Mouse (Mus musculus) lung, postnatal 0 days (tissue): ENCODE measurements around the gene Ovol1. TPM values are rescaled to one million over a fixed set of nuclear protein-coding genes. Genes with fewer than 3 reads are reported as not detected.

Experiments
- ATAC-seq: fragments of 200-750 bp; cut with Nextera tagmentation; 2 replicates; pipeline ENCODE4 v1.8.0; 2017; ENCODE audit warnings: moderate library complexity
- DNase-seq: peaks from one replicate; pipeline ENCODE4 v3.0.0-alpha.2; 2016; ENCODE audit warnings: low spot score
- H3K27ac ChIP-seq: fragments of 300-500 bp; sonication (generic); 2 replicates; pipeline ENCODE4 v1.5.1; 2014; ENCODE audit warnings: antibody characterized with exemption, mild to moderate bottlenecking, low read length, mixed read lengths
- H3K27me3 ChIP-seq: fragments of 300-500 bp; sonication (generic); replicated peaks from 2 replicates; pipeline ENCODE4 v1.6.1; 2014; ENCODE audit warnings: low read length, mixed read lengths; ENCODE audit not compliant: insufficient read depth
- H3K36me3 ChIP-seq: fragments of 300-500 bp; sonication (generic); 2 replicates; pipeline ENCODE4 v1.6.1; 2014; ENCODE audit warnings: low read length, mixed read lengths; ENCODE audit not compliant: insufficient read depth
- H3K4me1 ChIP-seq: fragments of 300-500 bp; sonication (generic); 2 replicates; pipeline ENCODE4 v1.6.1; 2014; ENCODE audit warnings: antibody characterized with exemption, low read depth, low read length, mixed read lengths; ENCODE audit not compliant: insufficient read depth
- H3K4me2 ChIP-seq: fragments of 300-500 bp; sonication (generic); replicated peaks from 2 replicates; pipeline ENCODE4 v1.6.1; 2014; ENCODE audit warnings: low read depth, mild to moderate bottlenecking, low read length, moderate library complexity, mixed read lengths
- H3K4me3 ChIP-seq: fragments of 300-500 bp; sonication (generic); 2 replicates; pipeline ENCODE4 v1.5.1; 2014; ENCODE audit warnings: low read depth, low read length
- H3K9ac ChIP-seq: fragments of 300-500 bp; sonication (generic); replicated peaks from 2 replicates; pipeline ENCODE4 v1.6.1; 2014; ENCODE audit warnings: low read depth, mild to moderate bottlenecking
- H3K9me3 ChIP-seq: fragments of 300-500 bp; sonication (generic); 2 replicates; pipeline ENCODE4 v1.6.1; 2016; ENCODE audit warnings: low read length, mixed read lengths
- CTCF ChIP-seq: IDR thresholded peaks from 2 replicates; pipeline ENCODE4 v1.5.1; 2016; ENCODE audit warnings: antibody characterized with exemption, mild to moderate bottlenecking
- EP300 ChIP-seq: IDR thresholded peaks from 2 replicates; pipeline ENCODE4 v1.6.1; 2016; ENCODE audit warnings: antibody characterized with exemption, mild to moderate bottlenecking, control low read depth
- WGBS: fragments of 180-500 bp; shearing (Covaris S2); extraction: QIAGEN DNeasy Blood & Tissue Kit; methylation state at CpG from one replicate; pipeline ENCODE4 v1.1.7; 2014; 5-methylcytosine and 5-hydroxymethylcytosine counted together
- polyA plus RNA-seq: library from polyadenylated mRNA; unstranded; fragments of >200 nt; fragmentation: Nextera tagmentation; extraction: Ambion mirVana; gene quantifications from 2 replicates; pipeline ENCODE4 v1.2.1, GENCODE M21; 2015

The Ovol1 gene
- polyA plus RNA-seq, 1 experiment from 2014 or later = 2.1 TPM

DNA sequence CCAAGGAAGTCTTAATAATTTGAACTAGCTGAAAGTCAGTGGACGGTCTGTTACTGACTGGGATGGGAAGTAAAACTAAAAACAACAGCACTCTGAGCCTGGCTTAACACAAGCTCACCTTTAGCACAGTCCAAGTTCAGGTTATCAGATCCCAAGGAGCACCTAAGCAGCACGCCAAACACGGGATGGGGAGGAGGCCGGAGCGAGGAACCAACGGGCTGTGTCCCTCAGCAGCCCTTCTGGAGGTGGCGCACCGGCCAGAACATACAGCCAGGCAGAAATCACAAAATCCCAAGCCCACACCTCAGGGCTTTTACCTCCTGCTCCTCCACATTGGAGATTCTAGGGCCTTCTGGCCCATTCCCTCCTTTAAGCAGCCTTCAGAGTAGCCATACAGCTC, 1.7 kb downstream of the Ovol1 start:
- TF ChIP-seq CTCF = no peak
- TF ChIP-seq EP300 = no peak
- DNase-seq (no peak), ATAC-seq (no peak)
- H3K4me1 ChIP-seq = no peaks in the 10 kb centered on the region
- H3K36me3 ChIP-seq = no peaks in the 10 kb centered on the region
- 52% methylated on average over 8 of the region's 8 CpGs for WGBS
- peaks cover 13% of the 10 kb centered on the region for H3K27me3 ChIP-seq
- H3K4me3 ChIP-seq = 0 out of 2 replicates have a peak overlapping the region, but pooled peaks have one; percentile 39
- H3K27ac ChIP-seq = no peak overlapping the region
- no peak overlapping the region for H3K9ac ChIP-seq
- H3K4me2 ChIP-seq = peak overlapping the region; percentile 53; the same call in 1 of the 2 replicates
- no peaks in the 10 kb centered on the region for H3K9me3 ChIP-seq

DNA sequence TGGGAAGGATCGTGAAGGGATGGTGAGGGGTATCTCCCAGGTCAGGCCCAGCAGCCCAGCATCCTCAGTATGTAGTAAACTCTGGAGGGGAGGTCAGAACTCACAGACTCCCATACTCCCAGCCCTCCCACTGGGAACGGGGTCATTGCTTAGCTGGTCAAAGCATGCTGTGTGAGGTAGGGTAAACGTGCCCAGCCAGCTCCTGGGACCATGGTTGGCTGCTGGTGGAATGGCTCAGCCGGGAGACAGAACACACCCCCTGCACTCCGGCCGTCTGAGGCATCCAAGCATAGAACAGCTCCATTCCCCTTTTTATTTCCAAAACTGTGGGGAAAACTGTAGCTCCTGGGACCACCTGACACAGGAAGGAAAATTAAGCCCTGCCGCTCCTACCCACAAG, 2.3 kb downstream of the Ovol1 start:
- no peak overlapping the region for H3K9ac ChIP-seq

DNA sequence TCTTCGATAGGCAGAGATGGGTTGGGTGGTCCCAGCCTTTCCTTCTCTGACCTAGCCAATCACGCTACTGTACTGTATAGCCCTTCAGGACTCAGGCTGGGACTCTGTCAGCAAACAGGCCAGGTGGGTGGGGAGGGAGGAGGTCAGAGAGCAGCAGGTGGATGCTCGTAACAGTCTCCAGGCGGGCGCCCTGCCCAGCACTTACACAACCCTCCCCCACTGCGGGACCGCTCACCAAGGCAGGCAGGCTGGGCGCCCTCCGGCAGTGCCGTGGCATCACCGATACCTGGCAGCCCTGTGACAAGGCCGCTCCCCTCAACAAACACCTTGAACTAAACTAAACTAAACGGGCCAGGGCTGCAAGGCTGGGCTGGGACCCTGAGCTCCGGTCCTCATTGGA, 6.2 kb downstream of the Ovol1 start:
- H3K9me3 ChIP-seq = no peaks in the 10 kb centered on the region
- H3K27ac ChIP-seq = no peak overlapping the region
- H3K4me3 ChIP-seq = no peak overlapping the region
- DNase-seq (peak; percentile 57), ATAC-seq (peak; percentile 79)
- H3K4me2 ChIP-seq = no peak overlapping the region
- H3K9ac ChIP-seq = no peak overlapping the region
- WGBS = 48% methylated on average over 11 of the region's 14 CpGs
- peaks cover 4% of the 10 kb centered on the region; the same call in 1 of the 2 replicates for H3K36me3 ChIP-seq
- no peaks in the 10 kb centered on the region for H3K4me1 ChIP-seq
- TF ChIP-seq CTCF (no peak), EP300 (no peak)
- peaks cover 5% of the 10 kb centered on the region for H3K27me3 ChIP-seq

More for the DNA sequence above, 2.3 kb downstream of the Ovol1 start:
- DNase-seq = no peak
- no peak for ATAC-seq
- no peak overlapping the region for H3K27ac ChIP-seq
- no peak overlapping the region for H3K4me2 ChIP-seq
- no peaks in the 10 kb centered on the region for H3K4me1 ChIP-seq
- no peaks in the 10 kb centered on the region for H3K36me3 ChIP-seq
- TF ChIP-seq CTCF = no peak
- TF ChIP-seq EP300 = no peak
- H3K4me3 ChIP-seq = no peak overlapping the region
- no peaks in the 10 kb centered on the region for H3K9me3 ChIP-seq
- 54% methylated on average over 7 of the region's 7 CpGs for WGBS
- H3K27me3 ChIP-seq = peaks cover 13% of the 10 kb centered on the region

DNA sequence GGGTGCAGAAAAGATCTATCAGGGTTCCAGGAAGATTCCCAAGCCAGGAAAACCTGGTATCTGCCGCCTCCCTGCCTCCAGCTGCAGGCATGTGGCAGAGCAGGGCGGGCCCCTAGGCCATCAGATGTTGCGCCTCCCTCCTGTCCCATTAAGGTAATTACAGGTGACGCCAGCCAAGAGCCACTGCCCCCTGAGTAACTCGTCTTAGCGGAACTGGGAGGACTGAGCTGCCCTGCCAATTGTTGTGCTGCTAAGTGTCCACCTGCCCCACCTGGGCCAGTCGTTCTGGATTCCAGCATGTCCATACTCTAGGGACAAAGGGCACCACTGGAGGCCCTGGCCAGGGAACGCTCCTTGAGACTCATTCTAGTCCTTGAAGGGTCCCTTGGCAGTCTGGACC, 6.6 kb downstream of the Ovol1 start:
- 47% methylated on average over 8 of the region's 8 CpGs for WGBS
- Histone ChIP-seq H3K9me3 (no peaks in the 10 kb centered on the region), H3K4me2 (no peak overlapping the region), H3K9ac (no peak overlapping the region), H3K4me1 (no peaks in the 10 kb centered on the region), H3K27me3 (peaks cover 1% of the 10 kb centered on the region), H3K4me3 (no peak overlapping the region), H3K27ac (no peak overlapping the region), H3K36me3 (peaks cover 4% of the 10 kb centered on the region; the same call in 1 of the 2 replicates)
- DNase-seq (peak; percentile 52), ATAC-seq (peak; percentile 68)
- no peak for TF ChIP-seq CTCF
- no peak for TF ChIP-seq EP300

DNA sequence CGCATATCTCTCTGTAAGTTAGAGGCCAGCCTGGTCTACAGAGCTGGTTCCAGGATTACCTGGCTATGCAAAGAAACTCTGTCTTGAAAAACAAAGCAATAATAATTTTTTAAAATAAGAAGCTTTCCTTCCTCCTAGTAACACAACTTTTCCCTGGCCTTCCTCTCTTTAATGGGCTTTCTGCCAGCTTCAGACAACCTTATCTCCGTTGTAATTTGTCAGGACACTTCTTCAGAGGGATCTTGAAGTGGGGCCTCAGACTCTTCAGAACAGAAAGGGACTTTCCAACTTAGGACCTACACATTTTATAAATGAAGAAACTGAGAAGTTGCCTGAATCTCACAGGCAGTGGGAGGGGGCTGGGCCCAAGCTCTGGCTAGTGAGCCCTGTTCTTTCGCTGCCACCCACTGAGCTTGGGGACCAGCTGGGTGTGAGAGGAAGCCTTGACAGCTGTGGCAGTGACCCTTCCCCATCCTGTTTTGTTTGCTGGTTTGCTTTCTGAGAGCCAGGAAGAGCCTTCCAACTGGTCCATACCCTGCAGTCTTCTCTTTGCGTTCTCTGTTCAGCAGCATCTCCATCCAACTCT, 12.9 kb downstream of the Ovol1 start:
- WGBS = 51% methylated on average over 4 of the region's 4 CpGs
- TF ChIP-seq EP300 (no peak), CTCF (no peak)
- Histone ChIP-seq H3K9ac (no peak overlapping the region), H3K4me1 (no peaks in the 10 kb centered on the region), H3K27ac (no peak overlapping the region), H3K4me2 (no peak overlapping the region), H3K9me3 (no peaks in the 10 kb centered on the region), H3K27me3 (no peaks in the 10 kb centered on the region), H3K4me3 (no peak overlapping the region), H3K36me3 (peaks cover 4% of the 10 kb centered on the region; the same call in 1 of the 2 replicates)
- DNase-seq = no peak
- ATAC-seq = no peak

DNA sequence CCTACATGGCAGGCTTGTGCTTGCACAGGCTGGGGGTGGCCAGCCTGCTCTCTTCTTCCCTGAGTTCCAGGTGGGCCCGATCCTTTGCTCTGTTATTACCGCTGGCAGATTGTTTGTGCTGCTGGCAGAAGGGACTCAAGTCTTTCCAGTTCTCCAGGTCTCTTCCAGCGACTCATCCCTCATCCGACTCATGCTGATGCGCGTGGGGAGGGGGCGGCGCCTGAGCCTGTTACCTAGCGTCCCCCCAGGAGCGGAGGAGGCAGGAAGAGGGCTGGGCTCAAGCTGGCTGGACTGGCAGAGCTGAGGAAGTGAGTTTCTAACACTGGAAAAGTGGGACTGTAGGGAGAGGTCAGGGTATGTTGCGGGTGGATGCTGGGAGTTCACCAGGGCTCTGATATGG, 16.4 kb downstream of the Ovol1 start:
- Histone ChIP-seq H3K9me3 (no peaks in the 10 kb centered on the region), H3K27me3 (no peaks in the 10 kb centered on the region), H3K4me3 (no peak overlapping the region), H3K9ac (no peak overlapping the region), H3K4me1 (no peaks in the 10 kb centered on the region), H3K36me3 (no peaks in the 10 kb centered on the region), H3K4me2 (no peak overlapping the region), H3K27ac (no peak overlapping the region)
- no peak for TF ChIP-seq CTCF
- TF ChIP-seq EP300 = no peak
- ATAC-seq (no peak), DNase-seq (no peak)
- 53% methylated on average over 11 of the region's 11 CpGs for WGBS

DNA sequence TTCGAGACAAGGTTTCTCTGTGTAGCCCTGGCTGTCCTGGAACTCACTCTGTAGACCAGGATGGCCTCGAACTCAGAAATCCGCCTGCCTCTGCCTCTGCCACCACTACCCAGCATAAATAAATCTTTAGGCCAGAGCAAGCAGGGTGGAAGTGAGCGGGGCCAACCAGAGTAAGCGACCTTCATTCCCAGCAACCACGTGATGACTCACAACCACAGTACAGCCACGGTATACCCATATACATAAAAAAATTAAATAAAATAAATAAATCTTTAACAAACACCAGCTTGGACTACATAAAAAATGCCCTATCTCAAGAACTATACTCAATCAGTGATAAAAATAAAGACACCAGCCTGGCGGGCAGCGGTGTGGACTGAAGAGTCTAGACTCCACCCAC, 17.1 kb downstream of the Ovol1 start:
- no peak for TF ChIP-seq CTCF
- no peak for TF ChIP-seq EP300
- no peaks in the 10 kb centered on the region for H3K4me1 ChIP-seq
- H3K9ac ChIP-seq = no peak overlapping the region
- H3K36me3 ChIP-seq = no peaks in the 10 kb centered on the region
- H3K27ac ChIP-seq = no peak overlapping the region
- no peaks in the 10 kb centered on the region for H3K27me3 ChIP-seq
- no peak overlapping the region for H3K4me3 ChIP-seq
- H3K4me2 ChIP-seq = no peak overlapping the region
- no peaks in the 10 kb centered on the region for H3K9me3 ChIP-seq
- no peak for ATAC-seq
- DNase-seq = no peak
- 78% methylated on average over 9 of the region's 9 CpGs for WGBS
